Mouse (Mus musculus): Measurements from ENCODE around the gene Celsr3. TPM values are rescaled to one million over a fixed set of nuclear protein-coding genes. Genes with fewer than 3 reads are reported as not detected.
A peak's percentile ranks its signal among the peaks of the same experiment; 100 is the strongest.

Celsr3 gene
- total RNA-seq (2021): 10 to 100 TPM; 43.4 to 74.0 TPM

GRCm38 (mm10) chr9:108825820-108826699, at the start of gene Celsr3:
TSS of gene Celsr3 (plus strand) at chr9:108826320.
- peak; percentile 90 for DNase-seq (ENCODE audit: low spot score in 2 of 2)
- intact Hi-C loops (cut with DNase I): no loop called here

- DNase-seq (ENCODE audit: low spot score in 2 of 2): no peak
- intact Hi-C loops (cut with DNase I): no loop called here
Observed at GRCm38 (mm10) chr9:108776614-108777013, 49.5 kb upstream of the Celsr3 start.

- no peak for DNase-seq (ENCODE audit: low spot score in 2 of 2)
- intact Hi-C loops (cut with DNase I): no loop called here
Observed at GRCm38 (mm10) chr9:108777276-108777675, 48.8 kb upstream of the Celsr3 start.

- intact Hi-C loops (cut with DNase I): no loop called here
- no peak for DNase-seq (ENCODE audit: low spot score in 2 of 2)
Observed at GRCm38 (mm10) chr9:108780959-108781358, 45.2 kb upstream of the Celsr3 start.

- no peak for DNase-seq (ENCODE audit: low spot score in 2 of 2)
- intact Hi-C loops (cut with DNase I): no loop called here
Observed at GRCm38 (mm10) chr9:108781891-108782290, 44.2 kb upstream of the Celsr3 start.

GRCm38 (mm10) chr9:108782836-108783547, 43.1 kb upstream of the Celsr3 start:
- intact Hi-C loops (cut with DNase I): no loop called here
- DNase-seq (ENCODE audit: low spot score in 2 of 2): no peak

GRCm38 (mm10) chr9:108783548-108784463, 42.3 kb upstream of the Celsr3 start, which contains the start of gene Ip6k2:
TSS of gene Ip6k2 (plus strand) at chr9:108783796.
- DNase-seq (ENCODE audit: low spot score in 2 of 2): peak; percentile 96
- intact Hi-C loops (cut with DNase I): no loop called here

GRCm38 (mm10) chr9:108785416-108785815, 40.7 kb upstream of the Celsr3 start:
- intact Hi-C loops (cut with DNase I): no loop called here

GRCm38 (mm10) chr9:108786494-108786893, 39.6 kb upstream of the Celsr3 start:
- intact Hi-C loops (cut with DNase I): no loop called here
- DNase-seq (ENCODE audit: low spot score in 2 of 2): no peak

More at GRCm38 (mm10) chr9:108785416-108785815, 40.7 kb upstream of the Celsr3 start:
- DNase-seq (ENCODE audit: low spot score in 2 of 2): no peak

- DNase-seq (ENCODE audit: low spot score in 2 of 2): no peak
- intact Hi-C loops (cut with DNase I): no loop called here
Observed at GRCm38 (mm10) chr9:108787080-108787479, 39.0 kb upstream of the Celsr3 start.

- intact Hi-C loops (cut with DNase I): no loop called here
- no peak for DNase-seq (ENCODE audit: low spot score in 2 of 2)
Observed at GRCm38 (mm10) chr9:108788713-108789112, 37.4 kb upstream of the Celsr3 start.

GRCm38 (mm10) chr9:108792307-108792706, 33.8 kb upstream of the Celsr3 start:
- intact Hi-C loops (cut with DNase I): no loop called here
- no peak for DNase-seq (ENCODE audit: low spot score in 2 of 2)

- intact Hi-C loops (cut with DNase I): no loop called here
Observed at GRCm38 (mm10) chr9:108792730-108793129, 33.4 kb upstream of the Celsr3 start.

GRCm38 (mm10) chr9:108795281-108795680, 30.8 kb upstream of the Celsr3 start:
- intact Hi-C loops (cut with DNase I): no loop called here

More at GRCm38 (mm10) chr9:108792730-108793129, 33.4 kb upstream of the Celsr3 start:
- no peak for DNase-seq (ENCODE audit: low spot score in 2 of 2)

GRCm38 (mm10) chr9:108795762-108796161, 30.4 kb upstream of the Celsr3 start:
- intact Hi-C loops (cut with DNase I): no loop called here
- no peak for DNase-seq (ENCODE audit: low spot score in 2 of 2)

More at GRCm38 (mm10) chr9:108795281-108795680, 30.8 kb upstream of the Celsr3 start:
- no peak for DNase-seq (ENCODE audit: low spot score in 2 of 2)

- peak in 1 of 2 experiments; percentile 37 for DNase-seq (ENCODE audit: low spot score in 2 of 2)
- intact Hi-C loops (cut with DNase I): no loop called here
Observed at GRCm38 (mm10) chr9:108796351-108796981, 29.7 kb upstream of the Celsr3 start.

GRCm38 (mm10) chr9:108797477-108797876, 28.6 kb upstream of the Celsr3 start:
- intact Hi-C loops (cut with DNase I): no loop called here
- DNase-seq (ENCODE audit: low spot score in 2 of 2): no peak

- intact Hi-C loops (cut with DNase I): no loop called here
- DNase-seq (ENCODE audit: low spot score in 2 of 2): no peak
Observed at GRCm38 (mm10) chr9:108798508-108799075, 27.5 kb upstream of the Celsr3 start.

GRCm38 (mm10) chr9:108799564-108799963, 26.6 kb upstream of the Celsr3 start:
- no peak for DNase-seq (ENCODE audit: low spot score in 2 of 2)
- intact Hi-C loops (cut with DNase I): no loop called here
